Mouse (Mus musculus) Patski (cell line): ENCODE measurements around the gene Fetub. TPM values are rescaled to one million over a fixed set of nuclear protein-coding genes. Genes with fewer than 3 reads are reported as not detected.

Experiments
- ATAC-seq: fragments of 100-300 bp; one replicate; pipeline ENCODE4 v1.8.0; 2021
- CTCF ChIA-PET: fragments of 350-600 bp; sonication (Branson Sonifier 250); formaldehyde crosslinking; loops from one replicate; lab custom pipeline; 2022; ENCODE audit warnings: inconsistent platforms; lab: Charles Lee
- POLR2A ChIA-PET: fragments of 350-600 bp; sonication (Branson Sonifier 250); formaldehyde crosslinking; loops from one replicate; lab custom pipeline; 2022; ENCODE audit warnings: antibody characterized with exemption, inconsistent platforms; lab: Charles Lee
- DNase-seq: peaks from one replicate; pipeline ENCODE4 v3.0.0-alpha.2; 2011; ENCODE audit warnings: low read depth, low spot score
- H3K27me3 ChIP-seq: fragments of 371-371 bp; one replicate; pipeline ENCODE4 v1.5.1; 2021
- CTCF ChIP-seq: fragments of 100-300 bp; IDR thresholded peaks from one replicate; pipeline ENCODE4 v1.5.1; 2021
- in situ Hi-C: fragments of 300-500 bp; cut with MboI; formaldehyde crosslinking; loops from 3 replicates; pipeline ENCODE4 v1.11.1; 2018; ENCODE audit warnings: low pct_unique_long_range_greater_than_20kb, mixed read lengths
- polyA plus RNA-seq: library from polyadenylated mRNA; unstranded; gene quantifications from one replicate; pipeline ENCODE4 v1.2.3, GENCODE M21; 2021

The Fetub gene
- polyA plus RNA-seq, 1 experiment from 2014 or later: 0.21 TPM

DNA sequence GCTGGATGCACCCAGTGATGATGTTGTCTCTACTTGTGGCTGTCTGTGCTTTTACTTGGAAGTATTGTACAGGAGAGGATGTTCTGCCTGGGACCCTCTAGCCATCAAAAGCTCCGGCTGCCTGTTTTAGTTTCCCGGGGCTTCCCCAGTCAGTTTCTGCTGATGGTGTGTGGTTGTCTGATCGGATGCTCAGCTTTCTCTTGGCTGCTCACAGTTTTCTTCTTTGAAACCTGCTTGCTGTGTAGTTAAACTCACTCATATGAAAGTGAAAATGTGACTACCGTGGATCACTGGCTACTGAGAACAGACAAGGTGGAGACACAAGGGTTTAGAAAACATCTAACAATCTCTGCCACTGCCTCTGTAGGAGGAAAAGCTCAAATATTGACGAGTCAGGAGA, 34.7 kb upstream of the Fetub start:
- ATAC-seq: no peak
- ChIA-PET CTCF (no interaction called here), POLR2A (interaction anchor here (1.0 kb wide), 1 partner anchor 17 kb away, joined by 3 read pairs; no protein-coding TSS in a partner anchor)
- in situ Hi-C loops: no loop called here
- DNase-seq: no peak
- no peaks in the 10 kb centered on the region for H3K27me3 ChIP-seq
- no peak for TF ChIP-seq CTCF

DNA sequence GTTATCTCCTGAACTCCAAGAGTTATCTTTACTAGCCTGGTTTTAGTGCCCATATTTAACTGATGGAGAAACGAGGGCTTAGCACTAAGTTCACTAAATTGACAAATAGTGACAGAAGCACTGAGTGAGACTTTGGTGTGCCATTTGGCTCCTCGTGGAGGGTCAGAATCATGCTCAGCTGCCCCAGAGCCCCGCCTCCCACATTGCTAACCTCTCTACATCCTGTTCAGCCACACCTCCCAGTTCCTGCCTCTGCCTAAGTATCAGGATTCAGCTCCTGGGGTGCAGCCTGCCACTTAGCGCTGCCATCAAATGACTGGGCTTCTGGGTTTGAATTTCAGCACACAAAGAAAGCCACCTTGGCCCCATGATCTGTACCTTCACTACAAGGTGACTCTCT, 32.8 kb upstream of the Fetub start:
- ATAC-seq (no peak), DNase-seq (no peak)
- no peak for TF ChIP-seq CTCF
- in situ Hi-C loops: no loop called here
- CTCF ChIA-PET: no interaction called here
- no peaks in the 10 kb centered on the region for H3K27me3 ChIP-seq
- POLR2A ChIA-PET: no interaction called here

DNA sequence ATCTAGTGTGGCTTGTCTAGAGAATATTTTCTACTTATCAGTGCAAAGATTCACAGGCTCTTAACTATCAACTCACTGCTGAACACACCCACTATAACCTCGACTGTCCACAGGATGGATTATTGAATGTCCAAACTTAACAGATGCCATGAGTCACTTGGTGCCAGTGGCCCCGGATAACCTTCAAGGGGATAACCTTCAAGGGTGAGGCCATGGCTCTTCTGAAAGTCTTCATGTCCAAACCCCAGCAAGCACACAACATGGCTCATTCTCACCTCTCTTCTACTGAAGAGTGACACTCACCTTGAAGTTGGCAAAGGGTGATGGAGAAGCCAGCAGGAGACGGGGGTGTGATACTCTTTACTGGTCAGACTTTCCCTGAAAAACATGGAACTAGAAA, 31.4 kb upstream of the Fetub start:
- DNase-seq (no peak), ATAC-seq (no peak)
- TF ChIP-seq CTCF: no peak
- CTCF ChIA-PET: no interaction called here
- in situ Hi-C loops: no loop called here
- POLR2A ChIA-PET: no interaction called here
- H3K27me3 ChIP-seq: no peaks in the 10 kb centered on the region

DNA sequence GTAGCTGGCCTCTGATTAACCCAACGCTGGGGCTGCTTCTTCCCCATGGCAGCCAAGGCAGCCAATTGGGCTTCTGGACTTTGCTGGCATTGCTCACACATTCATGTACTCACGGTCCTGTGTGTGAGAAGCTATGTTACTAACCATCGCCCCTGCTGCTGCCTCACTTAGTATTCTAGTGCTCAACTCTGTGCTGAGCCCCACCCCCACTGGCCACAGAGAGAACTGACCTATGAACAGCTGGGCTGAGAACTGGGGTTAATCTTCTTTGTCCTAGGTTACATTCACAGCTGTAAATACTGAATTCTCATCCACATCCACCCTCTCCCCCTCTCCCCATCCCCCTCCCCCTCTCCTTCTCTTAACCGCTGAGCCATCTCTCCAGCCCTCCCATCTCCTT, 29.3 kb upstream of the Fetub start:
- no peak for TF ChIP-seq CTCF
- in situ Hi-C loops: no loop called here
- POLR2A ChIA-PET: no interaction called here

DNA sequence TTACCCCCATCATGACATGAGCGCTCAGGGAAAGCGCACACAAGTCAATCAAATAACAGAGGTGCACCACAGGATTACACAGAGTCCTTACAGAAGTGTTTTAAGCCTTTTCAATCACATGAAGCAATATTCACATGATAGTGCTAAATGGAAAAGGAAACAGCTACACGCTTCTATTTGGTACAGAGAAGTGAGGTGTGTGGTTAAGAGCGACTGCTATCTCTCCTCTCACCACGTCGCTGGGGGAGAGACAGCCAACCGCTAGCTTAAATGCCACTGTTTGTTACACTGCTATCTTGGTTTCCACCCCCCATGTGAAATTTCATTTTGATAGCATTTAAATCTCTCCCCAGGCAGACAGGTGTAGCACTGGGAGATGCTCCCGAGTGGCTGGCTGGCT, 28.4 kb upstream of the Fetub start:
- POLR2A ChIA-PET: no interaction called here
- in situ Hi-C loops: no loop called here
- no peak for TF ChIP-seq CTCF
- DNase-seq: no peak
- no peaks in the 10 kb centered on the region for H3K27me3 ChIP-seq
- ATAC-seq: no peak
- CTCF ChIA-PET: no interaction called here

More for the DNA sequence above, 29.3 kb upstream of the Fetub start:
- CTCF ChIA-PET: interaction anchor here (1.9 kb wide), 1 partner anchor 8 kb away, joined by 4 read pairs; no protein-coding TSS in a partner anchor
- no peaks in the 10 kb centered on the region for H3K27me3 ChIP-seq
- ATAC-seq (no peak), DNase-seq (no peak)

DNA sequence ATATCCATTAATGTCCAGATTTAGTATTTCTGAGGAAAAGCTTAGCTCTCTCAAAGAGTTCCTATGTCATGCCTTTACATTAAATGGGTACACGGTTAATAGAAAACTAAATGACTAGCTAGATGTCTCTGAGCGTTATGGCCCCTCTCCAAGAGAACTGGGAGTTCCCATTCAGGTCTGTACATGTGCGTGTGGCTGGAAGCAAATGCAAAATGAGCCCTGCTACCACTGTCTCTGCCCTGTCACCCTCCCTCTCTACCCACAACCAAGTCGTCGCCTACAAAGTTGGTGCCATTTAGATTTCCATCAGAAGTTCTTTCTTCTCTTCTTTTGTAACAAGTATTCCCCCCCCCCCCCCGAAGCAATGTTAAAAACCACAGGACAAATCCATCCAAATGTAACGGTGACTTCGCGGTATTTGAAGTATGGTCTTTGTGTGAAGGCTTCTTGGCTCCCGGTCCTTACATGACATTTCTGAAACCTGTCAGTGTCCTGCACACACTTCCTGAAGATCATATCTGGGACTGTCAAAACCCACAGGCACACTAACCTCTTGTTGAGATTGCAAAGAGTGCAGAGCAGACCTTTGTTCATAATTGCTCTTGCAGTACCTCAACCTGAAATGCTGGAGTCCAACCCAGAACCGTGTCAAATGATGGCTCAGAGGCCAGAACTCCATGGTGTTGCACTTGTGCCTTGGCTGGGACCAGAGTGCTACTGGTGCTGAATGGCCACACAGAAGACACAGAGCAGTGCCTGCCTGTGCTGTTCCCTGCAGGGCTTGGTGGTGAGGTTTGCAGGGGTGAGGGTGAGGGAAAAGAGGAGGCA, 27.2 kb upstream of the Fetub start, which contains the start of gene Ahsg:
Gene Ahsg (plus strand): TSS at position 595 of the 828 bp plus-strand sequence.
- POLR2A ChIA-PET: no interaction called here
- TF ChIP-seq CTCF: no peak
- H3K27me3 ChIP-seq: peaks cover 7% of the 10 kb centered on the region
- CTCF ChIA-PET: interaction anchor here (1.4 kb wide), 1 partner anchor 9 kb away, joined by 4 read pairs; no protein-coding TSS in a partner anchor
- no peak for DNase-seq
- no peak for ATAC-seq
- in situ Hi-C loops: no loop called here

DNA sequence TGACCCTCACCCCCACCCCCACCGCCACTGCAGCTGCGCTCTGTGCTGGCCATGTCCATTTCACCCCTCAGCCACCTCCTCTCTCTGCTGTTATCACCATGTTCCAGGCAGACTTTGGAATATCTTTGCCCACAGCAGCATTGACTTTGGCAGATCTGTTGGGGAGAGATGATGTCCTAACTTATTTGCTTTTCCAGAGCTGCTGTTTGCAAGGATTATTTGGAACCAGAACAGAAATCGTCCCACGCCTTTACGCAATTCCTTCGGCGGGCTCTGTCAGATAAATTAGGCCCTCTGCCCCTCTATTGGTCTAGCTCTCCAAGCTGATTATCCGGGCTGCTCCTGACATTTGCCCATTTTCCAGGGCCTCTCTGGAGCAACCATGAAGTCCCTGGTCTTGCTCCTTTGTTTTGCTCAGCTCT, 26.4 kb upstream of the Fetub start:
- in situ Hi-C loops: no loop called here
- TF ChIP-seq CTCF: no peak
- ATAC-seq: no peak
- ChIA-PET POLR2A (no interaction called here), CTCF (interaction anchor here (1.4 kb wide), 1 partner anchor 9 kb away, joined by 4 read pairs; no protein-coding TSS in a partner anchor)
- no peak for DNase-seq
- H3K27me3 ChIP-seq: peaks cover 10% of the 10 kb centered on the region

DNA sequence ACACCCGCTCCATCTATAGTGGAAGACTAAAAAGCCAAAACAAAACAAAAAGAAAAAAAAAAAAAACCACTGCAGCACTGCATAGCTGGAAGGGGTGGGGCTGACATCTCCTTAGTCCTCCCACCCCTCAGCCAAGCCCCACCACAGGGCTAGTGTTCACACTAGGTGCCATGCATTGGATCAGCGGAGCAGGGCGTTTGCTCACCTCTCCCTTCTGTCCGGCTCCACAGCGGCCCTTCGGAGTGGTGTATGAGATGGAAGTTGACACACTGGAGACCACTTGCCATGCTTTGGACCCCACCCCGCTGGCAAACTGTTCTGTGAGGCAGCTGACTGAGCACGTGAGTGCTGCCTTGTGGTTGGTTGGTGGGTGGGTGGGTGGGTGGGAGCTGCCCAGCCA, 24.0 kb upstream of the Fetub start:
- ChIA-PET POLR2A (no interaction called here), CTCF (interaction anchor here (1.4 kb wide), 1 partner anchor 10 kb away, joined by 3 read pairs; no protein-coding TSS in a partner anchor)
- TF ChIP-seq CTCF: no peak
- DNase-seq: no peak
- in situ Hi-C loops: no loop called here
- H3K27me3 ChIP-seq: peaks cover 13% of the 10 kb centered on the region
- ATAC-seq: no peak

DNA sequence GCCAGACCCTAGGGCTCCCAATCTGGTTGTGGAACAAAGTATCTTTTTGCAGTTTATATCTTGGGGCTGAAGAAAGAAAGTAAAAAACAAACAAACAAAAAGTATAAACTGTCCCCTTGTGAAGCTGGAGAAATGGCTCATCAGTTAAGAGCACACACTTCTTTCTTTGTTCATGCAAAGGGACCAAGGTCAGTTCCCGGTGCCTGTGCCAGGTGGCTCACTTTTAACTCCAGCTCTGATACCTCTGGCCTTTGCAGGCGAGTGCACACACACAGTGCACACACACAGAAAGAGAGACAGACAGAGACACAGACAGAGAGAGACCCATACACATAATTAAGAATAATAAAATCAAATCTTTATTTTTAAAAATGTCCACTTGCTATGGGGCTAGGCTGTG, 21.5 kb upstream of the Fetub start:
- H3K27me3 ChIP-seq: peaks cover 13% of the 10 kb centered on the region
- no peak for TF ChIP-seq CTCF
- in situ Hi-C loops: no loop called here
- ChIA-PET POLR2A (no interaction called here), CTCF (no interaction called here)
- DNase-seq (no peak), ATAC-seq (no peak)

DNA sequence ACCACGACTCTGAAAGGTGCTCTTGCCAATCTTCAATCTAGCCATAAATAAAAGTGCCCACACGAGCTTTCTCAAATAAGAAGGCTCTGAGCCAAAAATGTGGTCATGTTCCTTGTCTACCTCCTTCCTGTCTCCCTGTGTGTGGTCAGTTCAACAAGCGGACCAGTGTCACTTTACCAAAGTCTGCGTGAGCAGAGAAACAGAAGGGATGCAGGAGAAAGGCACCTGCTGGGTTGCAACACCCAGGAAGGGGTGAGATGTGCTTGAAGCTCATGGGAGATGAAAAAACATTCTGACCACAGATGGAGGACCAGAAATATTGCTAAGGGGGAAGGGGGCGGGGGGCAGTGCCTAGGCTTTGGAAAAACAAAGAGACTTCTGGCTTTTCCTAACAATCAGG, 18.8 kb upstream of the Fetub start:
- DNase-seq (no peak), ATAC-seq (no peak)
- no peak for TF ChIP-seq CTCF
- in situ Hi-C loops: no loop called here
- CTCF ChIA-PET: interaction anchor here (0.8 kb wide), 1 partner anchor 92 kb away, joined by 3 read pairs; no protein-coding TSS in a partner anchor
- POLR2A ChIA-PET: interaction anchor here (0.7 kb wide), 1 partner anchor 41 kb away, joined by 6 read pairs; no protein-coding TSS in a partner anchor
- peaks cover 19% of the 10 kb centered on the region for H3K27me3 ChIP-seq
